29 mouse cellular contexts compared by ENCODE assay signal in the genomic region with DNA sequence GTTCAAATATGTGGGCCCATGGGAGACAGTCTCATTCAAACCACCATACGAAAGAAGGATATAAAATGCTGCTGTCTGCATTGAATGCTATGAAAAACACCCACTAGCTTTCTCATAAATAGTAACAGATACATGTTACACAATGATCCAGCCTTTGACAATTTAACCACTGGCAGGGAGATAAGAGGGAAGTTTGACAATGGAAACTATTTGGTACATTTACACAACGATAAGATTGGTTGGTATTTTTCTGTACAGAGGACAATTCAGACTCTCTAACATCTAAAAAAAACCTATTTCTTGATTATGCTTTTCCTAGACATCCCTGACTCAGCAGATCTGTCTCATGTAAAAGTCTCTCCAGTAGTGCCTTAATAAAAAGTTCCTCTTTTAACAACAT. TPM values are rescaled to one million over a fixed set of nuclear protein-coding genes. Genes with fewer than 3 reads are reported as not detected.
DNase-seq lines count a peak whose midpoint lies in the region; ATAC-seq lines count a peak whose summit lies in the region.
"Had no signal": no experiment of that assay in that cellular context is flagged by ENCODE, and none has a peak within 500 bp of the region (broad histone marks: within the 10 kb centered on the region; RNA-seq: fewer than 3 reads in every experiment).

No protein-coding gene starts in this region.

- no peak overlapping the region for H3K9ac ChIP-seq in liver, embryonic 16.5 days (ENCODE audit: low read depth, low read length)
- H3K9ac ChIP-seq in liver, embryonic 11.5 days (ENCODE audit: low read depth, low read length), result no peak overlapping the region
- H3K9ac ChIP-seq: embryonic facial prominence, embryonic 12.5 days; liver, embryonic 15.5 days; midbrain, embryonic 13.5 days; neural tube, embryonic 13.5 days had no signal

- H3K4me1 ChIP-seq in liver, embryonic 16.5 days (ENCODE audit: control insufficient read depth, low read depth, low read length), result peaks cover 2% of the 10 kb centered on the region
- H3K4me1 ChIP-seq in liver, embryonic 11.5 days (replicated peaks; ENCODE audit: control insufficient read depth, insufficient read depth, low read length), result no peaks in the 10 kb centered on the region
- peaks cover 10% of the 10 kb centered on the region for H3K4me1 ChIP-seq in embryonic facial prominence, embryonic 10.5 days

- no peaks in the 10 kb centered on the region for H3K27me3 ChIP-seq in liver, embryonic 16.5 days (ENCODE audit: control insufficient read depth, insufficient read depth, low read depth, low read length)
- no peaks in the 10 kb centered on the region for H3K27me3 ChIP-seq in liver, embryonic 11.5 days (replicated peaks; ENCODE audit: control insufficient read depth, insufficient read depth, low read length)
- H3K27me3 ChIP-seq in embryonic facial prominence, embryonic 10.5 days (replicated peaks; ENCODE audit: low read depth, poor library complexity, severe bottlenecking), result no peaks in the 10 kb centered on the region
- H3K27me3 ChIP-seq: embryonic facial prominence, embryonic 12.5 days; liver, embryonic 15.5 days; midbrain, embryonic 13.5 days; neural tube, embryonic 13.5 days had no signal

- no peak overlapping the region for H3K4me2 ChIP-seq in liver, embryonic 16.5 days (ENCODE audit: low read depth, low read length)
- H3K4me2 ChIP-seq in liver, embryonic 11.5 days, result no peak overlapping the region
- H3K4me2 ChIP-seq: embryonic facial prominence, embryonic 12.5 days; heart, embryonic 11.5 days; liver, embryonic 15.5 days; midbrain, embryonic 13.5 days; neural tube, embryonic 13.5 days had no signal

- no peak overlapping the region for H3K4me3 ChIP-seq in liver, embryonic 16.5 days (ENCODE audit: low read depth, low read length)
- H3K4me3 ChIP-seq in liver, embryonic 11.5 days (ENCODE audit: low read depth, low read length), result no peak overlapping the region
- no peak overlapping the region for H3K4me3 ChIP-seq in embryonic facial prominence, embryonic 10.5 days
- H3K4me3 ChIP-seq: embryonic facial prominence, embryonic 12.5 days; hindbrain, embryonic 10.5 days; liver, embryonic 15.5 days; midbrain, embryonic 13.5 days; neural tube, embryonic 13.5 days had no signal

- ATAC-seq in frontal cortex, adult (ENCODE audit: low TSS enrichment), result peak; percentile 78
- 0 out of 2 replicates have a peak, but pooled peaks have one; percentile 9 for ATAC-seq in liver, embryonic 16.5 days (ENCODE audit: low read depth)
- ATAC-seq in liver, embryonic 11.5 days (replicated peaks; ENCODE audit: low FRiP score), result no peak
- 0 out of 2 replicates have a peak, but pooled peaks have one; percentile 22 for ATAC-seq in megakaryocyte-erythroid progenitor cell, adult 5-6 weeks (replicated peaks; ENCODE audit: low FRiP score, low TSS enrichment, poor library complexity, severe bottlenecking)
- ATAC-seq: forebrain, embryonic 14.5 days; hindbrain, embryonic 16.5 days; midbrain, embryonic 13.5 days had no signal

- WGBS in liver, embryonic 16.5 days (ENCODE audit: insufficient replicate concordance), result 21% methylated on average over 2 of the region's 2 CpGs
- WGBS in liver, embryonic 11.5 days, result 58% methylated on average over 2 of the region's 2 CpGs
- WGBS in embryonic facial prominence, embryonic 10.5 days, result 83% methylated on average over 2 of the region's 2 CpGs

- DNase-seq in frontal cortex, postnatal 10 days (ENCODE audit: low spot score in 2 of 2), result no peak
- no peak for DNase-seq in liver, embryonic 11.5 days (ENCODE audit: low spot score)
- peak; percentile 12 for DNase-seq in brain, adult 2 months (ENCODE audit: low read depth, low spot score)
- no peak for DNase-seq in embryonic facial prominence, embryonic 10.5 days (ENCODE audit: low spot score)
- DNase-seq in gastrocnemius, adult 8-10 months (ENCODE audit: low spot score in 2 of 2), result no peak
- DNase-seq: adrenal gland, postnatal 14 days; cerebellum, adult 8-10 months; cerebellum, postnatal 25 days; gastrocnemius, postnatal 14 days; heart, postnatal 10 days; kidney, adult 8-10 months; kidney, postnatal 4 days; left cerebral cortex, postnatal 4 days; right cerebral cortex, postnatal 4 days; thymus, adult 2 months; thymus, postnatal 36 days had no signal

- no peaks in the 10 kb centered on the region for H3K36me3 ChIP-seq in liver, embryonic 16.5 days (ENCODE audit: control insufficient read depth, insufficient read depth)
- H3K36me3 ChIP-seq in liver, embryonic 11.5 days (ENCODE audit: control insufficient read depth, insufficient read depth, low read length), result no peaks in the 10 kb centered on the region
- H3K36me3 ChIP-seq in embryonic facial prominence, embryonic 10.5 days (replicated peaks), result no peaks in the 10 kb centered on the region
- H3K36me3 ChIP-seq: embryonic facial prominence, embryonic 12.5 days; hindbrain, embryonic 10.5 days; liver, embryonic 15.5 days; midbrain, embryonic 13.5 days; neural tube, embryonic 13.5 days had no signal

- no peak overlapping the region for H3K27ac ChIP-seq in liver, embryonic 16.5 days (ENCODE audit: low read length)
- no peak overlapping the region for H3K27ac ChIP-seq in liver, embryonic 11.5 days (ENCODE audit: low read depth, low read length)
- H3K27ac ChIP-seq in embryonic facial prominence, embryonic 10.5 days (replicated peaks), result no peak overlapping the region
- H3K27ac ChIP-seq: embryonic facial prominence, embryonic 12.5 days; hindbrain, embryonic 10.5 days; kidney, postnatal 0 days; liver, embryonic 15.5 days; midbrain, embryonic 13.5 days; neural tube, embryonic 13.5 days; stomach, postnatal 0 days had no signal

- H3K9me3 ChIP-seq in liver, embryonic 16.5 days (replicated peaks; ENCODE audit: control insufficient read depth, low read length), result no peaks in the 10 kb centered on the region
- H3K9me3 ChIP-seq in liver, embryonic 11.5 days (ENCODE audit: control insufficient read depth, low read length), result no peaks in the 10 kb centered on the region
- H3K9me3 ChIP-seq in embryonic facial prominence, embryonic 10.5 days, result no peaks in the 10 kb centered on the region
- H3K9me3 ChIP-seq: embryonic facial prominence, embryonic 12.5 days; hindbrain, embryonic 10.5 days; liver, embryonic 15.5 days; midbrain, embryonic 13.5 days; neural tube, embryonic 13.5 days had no signal

RNA-seq across cellular contexts. Expression of a gene that starts 4.5 kb away (rescaled TPM):
- polyA plus RNA-seq in liver, embryonic 16.5 days (2015; fragmentation: Nextera tagmentation; extraction: Ambion mirVana), result 0.05 and 0.11 TPM in 2 replicates
- 0.14 and 0.15 TPM in 2 replicates for polyA plus RNA-seq in liver, embryonic 11.5 days (2014; fragmentation: Nextera tagmentation; extraction: Ambion mirVana)
- total RNA-seq in megakaryocyte-erythroid progenitor cell, adult 5-6 weeks (2014; fragmentation: Nextera tagmentation), result not detected in 2 replicates
- not detected in 2 replicates for total RNA-seq in megakaryocyte-erythroid progenitor cell, adult 5-6 weeks (2017)
- polyA plus RNA-seq in embryonic facial prominence, embryonic 10.5 days (2016; fragmentation: Nextera tagmentation; extraction: Ambion mirVana), result 0.11 and 0.14 TPM in 2 replicates
- total RNA-seq in gastrocnemius, adult 8-10 months (2022), result under 1 TPM; 0.02 to 0.05 (median 0.04) TPM

RNA-seq across cellular contexts. Expression of a gene that starts 48.4 kb away (rescaled TPM):
- polyA plus RNA-seq in liver, embryonic 16.5 days (2015; fragmentation: Nextera tagmentation; extraction: Ambion mirVana), result 3.2 and 3.6 TPM in 2 replicates
- polyA plus RNA-seq in liver, embryonic 11.5 days (2014; fragmentation: Nextera tagmentation; extraction: Ambion mirVana), result 10.2 and 13.4 TPM in 2 replicates
- 7.0 and 17.3 TPM in 2 replicates for total RNA-seq in megakaryocyte-erythroid progenitor cell, adult 5-6 weeks (2014; fragmentation: Nextera tagmentation)
- 9.3 and 14.4 TPM in 2 replicates for total RNA-seq in megakaryocyte-erythroid progenitor cell, adult 5-6 weeks (2017)
- 7.5 TPM in 2 replicates for polyA plus RNA-seq in embryonic facial prominence, embryonic 10.5 days (2016; fragmentation: Nextera tagmentation; extraction: Ambion mirVana)
- total RNA-seq in gastrocnemius, adult 8-10 months (2022), result 1 to 10 TPM; 2.4 to 4.1 (median 3.7) TPM
